ENCODE assay signal across 13 mouse cellular contexts in the genomic region with DNA sequence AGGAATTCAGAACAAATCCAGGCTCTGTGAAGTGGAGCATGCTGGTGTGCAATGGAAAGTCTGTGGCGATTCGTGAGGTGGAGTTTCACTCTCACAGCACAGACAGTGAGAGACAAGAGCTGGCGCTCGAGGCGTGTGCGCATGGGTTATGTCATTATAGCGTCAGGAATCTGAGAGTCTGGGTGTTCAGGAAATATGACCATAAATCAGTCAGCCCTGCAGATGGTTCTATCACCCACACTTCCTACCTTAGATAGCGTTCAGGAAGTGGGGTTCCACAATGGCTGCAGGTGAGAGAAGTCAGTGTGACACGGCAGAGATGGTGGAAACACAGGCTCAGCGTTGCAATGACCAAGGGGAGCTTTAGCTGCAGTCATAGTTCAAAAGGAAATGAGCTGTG. TPM values are rescaled to one million over a fixed set of nuclear protein-coding genes. Genes with fewer than 3 reads are reported as not detected.
DNase-seq lines count a peak whose midpoint lies in the region; ATAC-seq lines count a peak whose summit lies in the region.
"Had no signal": no experiment of that assay in that cellular context is flagged by ENCODE, and none has a peak within 500 bp of the region (broad histone marks: within the 10 kb centered on the region; RNA-seq: fewer than 3 reads in every experiment).

No protein-coding gene starts in this region.

- intact Hi-C loops in heart, postnatal 25 days (cut with DNase I), result no loop called here
- intact Hi-C loops in left cerebral cortex, postnatal 14 days (cut with DNase I), result loop anchor here (5.0 kb wide), 1 partner anchor 34 kb away; a partner anchor contains a TSS

- peak; percentile 69 for ATAC-seq in granulocyte monocyte progenitor cell, adult 5-6 weeks (replicated peaks; ENCODE audit: poor library complexity, severe bottlenecking)

- DNase-seq in heart, adult 11 months, result peak; percentile 88
- no peak for DNase-seq in heart, postnatal 25 days (ENCODE audit: low spot score)
- peak; percentile 23 for DNase-seq in CD4-positive helper T cell, adult 2 months (ENCODE audit: low read depth, low spot score)
- DNase-seq in kidney, postnatal 36 days, result peak; percentile 36
- no peak for DNase-seq in left cerebral cortex, postnatal 14 days (ENCODE audit: low spot score in 2 of 2)
- DNase-seq in adrenal gland, postnatal 14 days, result no peak
- DNase-seq in urinary bladder, postnatal 14 days (ENCODE audit: low spot score), result no peak
- DNase-seq: cerebellum, postnatal 14 days; layer of hippocampus, adult 9-11 months; lung, adult 18-20 months; spleen, adult 18-20 months had no signal

RNA-seq across cellular contexts. Expression of a gene that starts 9.9 kb away (rescaled TPM):
- total RNA-seq in heart, postnatal 25 days (2021), result 10 to 100 TPM; 13.3 to 19.5 TPM
- total RNA-seq in granulocyte monocyte progenitor cell, adult 5-6 weeks (2014; fragmentation: Nextera tagmentation), result 2.1 and 5.4 TPM in 2 replicates
- total RNA-seq in granulocyte monocyte progenitor cell, adult 5-6 weeks (2017), result 1.1 and 1.4 TPM in 2 replicates
- 1 to 10 TPM in 1 of 2 experiments, under 1 TPM in 1; 0.59 to 1.1 TPM for total RNA-seq in left cerebral cortex, postnatal 14 days (2021)
- 9.0 and 11.1 TPM in 2 replicates for total RNA-seq in adrenal gland, postnatal 14 days (2021)

RNA-seq across cellular contexts. Expression of a gene that starts 35.5 kb away (rescaled TPM):
- not detected for total RNA-seq in heart, postnatal 25 days (2021)
- total RNA-seq in granulocyte monocyte progenitor cell, adult 5-6 weeks (2014; fragmentation: Nextera tagmentation), result not detected in 2 replicates
- total RNA-seq in granulocyte monocyte progenitor cell, adult 5-6 weeks (2017), result not detected in 2 replicates
- 10 to 100 TPM; 41.3 to 50.5 TPM for total RNA-seq in left cerebral cortex, postnatal 14 days (2021)
- total RNA-seq in adrenal gland, postnatal 14 days (2021), result 0.30 and 0.38 TPM in 2 replicates
- total RNA-seq: gastrocnemius, adult 8-10 months had no signal

RNA-seq across cellular contexts. Expression of a gene that starts 52.2 kb away (rescaled TPM):
- total RNA-seq in heart, postnatal 25 days (2021), result 10 to 100 TPM; 63.2 to 70.1 TPM
- total RNA-seq in granulocyte monocyte progenitor cell, adult 5-6 weeks (2014; fragmentation: Nextera tagmentation), result 13.2 and 23.7 TPM in 2 replicates
- total RNA-seq in granulocyte monocyte progenitor cell, adult 5-6 weeks (2017), result 27.4 and 30.7 TPM in 2 replicates
- total RNA-seq in left cerebral cortex, postnatal 14 days (2021), result 100 to 1,000 TPM; 247 to 308 TPM
- total RNA-seq in adrenal gland, postnatal 14 days (2021), result 15.1 and 18.3 TPM in 2 replicates

Comparison
In these comparisons a context has a peak if more than half of its experiments do, and no peak if none do; other contexts are left out.
1. DNase-seq: peak in heart, adult 11 months (single experiment), CD4-positive helper T cell, adult 2 months (single experiment) and kidney, postnatal 36 days (2 of 2); none in heart, postnatal 25 days (single experiment), left cerebral cortex, postnatal 14 days (0 of 2), adrenal gland, postnatal 14 days (single experiment) and urinary bladder, postnatal 14 days (single experiment).
2. RNA of a gene that starts 35.5 kb away (total RNA-seq): 41.3 to 50.5 TPM in left cerebral cortex, postnatal 14 days; 0.30 to 0.38 TPM in adrenal gland, postnatal 14 days, not detected in heart, postnatal 25 days and not detected in granulocyte monocyte progenitor cell, adult 5-6 weeks; every median in the first group is over 10 times any median in the second.